Mouse (Mus musculus) embryonic facial prominence, embryonic 10.5 days (tissue): Measurements from ENCODE around the gene Rbfox3. TPM values are rescaled to one million over a fixed set of nuclear protein-coding genes. Genes with fewer than 3 reads are reported as not detected.

Source experiments
- DNase-seq: peaks from one replicate; pipeline ENCODE4 v3.0.0-alpha.2; 2017; ENCODE audit warnings: low spot score
- H3K27ac ChIP-seq: fragments of 300-500 bp; sonication (generic); replicated peaks from 2 replicates; pipeline ENCODE4 v1.5.1; 2016; ENCODE audit warnings: mild to moderate bottlenecking
- H3K27me3 ChIP-seq: fragments of 300-500 bp; sonication (generic); replicated peaks from 2 replicates; pipeline ENCODE4 v1.6.1; 2016; ENCODE audit warnings: low read depth, mild to moderate bottlenecking; ENCODE audit not compliant: poor library complexity, severe bottlenecking
- H3K36me3 ChIP-seq: fragments of 300-500 bp; sonication (generic); replicated peaks from 2 replicates; pipeline ENCODE4 v1.6.1; 2016; ENCODE audit warnings: mild to moderate bottlenecking, moderate library complexity
- H3K4me1 ChIP-seq: fragments of 300-500 bp; sonication (generic); 2 replicates; pipeline ENCODE4 v1.6.1; 2016
- H3K4me3 ChIP-seq: fragments of 300-500 bp; sonication (generic); 2 replicates; pipeline ENCODE4 v1.5.1; 2016; ENCODE audit warnings: mild to moderate bottlenecking, moderate library complexity
- H3K9me3 ChIP-seq: fragments of 300-500 bp; sonication (generic); 2 replicates; pipeline ENCODE4 v1.6.1; 2016; ENCODE audit warnings: mild to moderate bottlenecking
- WGBS: fragments of 180-500 bp; shearing (Covaris S2); methylation state at CpG from one replicate; pipeline ENCODE4 v1.1.7; 2016; 5-methylcytosine and 5-hydroxymethylcytosine counted together
- microRNA-seq: library from miRNA; unstranded; fragments of <30 nt; microRNA quantifications from one replicate; pipeline ENCODE4, GENCODE M21; 2017
- polyA plus RNA-seq: library from polyadenylated mRNA; unstranded; fragments of >200 nt; fragmentation: Nextera tagmentation; extraction: Ambion mirVana; gene quantifications from 2 replicates; pipeline ENCODE4 v1.2.1, GENCODE M21; 2016

Rbfox3 gene
- polyA plus RNA-seq, 1 experiment from 2014 or later = 2.3 TPM

GRCm38 (mm10) chr11:118448385-118448784 lies 463.0 kb downstream of the Rbfox3 start:
- 89% methylated on average over 8 of the region's 8 CpGs for WGBS
- 0 out of 2 replicates have a peak overlapping the region, but pooled peaks have one; percentile 31 for H3K27ac ChIP-seq
- peaks cover 20% of the 10 kb centered on the region for H3K4me1 ChIP-seq
- H3K36me3 ChIP-seq = no peaks in the 10 kb centered on the region
- no peaks in the 10 kb centered on the region for H3K9me3 ChIP-seq
- H3K4me3 ChIP-seq = no peak overlapping the region
- H3K27me3 ChIP-seq = peaks cover 7% of the 10 kb centered on the region; the same call in 1 of the 2 replicates
- no peak for DNase-seq

- Histone ChIP-seq H3K4me1 (peaks cover 25% of the 10 kb centered on the region), H3K27me3 (peaks cover 7% of the 10 kb centered on the region; the same call in 1 of the 2 replicates), H3K27ac (peak overlapping the region; percentile 31), H3K36me3 (no peaks in the 10 kb centered on the region), H3K4me3 (no peak overlapping the region), H3K9me3 (no peaks in the 10 kb centered on the region)
- DNase-seq = peak; percentile 54
- 56% methylated on average over 4 of the region's 4 CpGs for WGBS
Measured at GRCm38 (mm10) chr11:118447346-118447745, 464.1 kb downstream of the Rbfox3 start.

- Histone ChIP-seq H3K9me3 (no peaks in the 10 kb centered on the region), H3K36me3 (no peaks in the 10 kb centered on the region), H3K27me3 (peaks cover 7% of the 10 kb centered on the region; the same call in 1 of the 2 replicates), H3K4me3 (no peak overlapping the region), H3K4me1 (peaks cover 25% of the 10 kb centered on the region), H3K27ac (no peak overlapping the region)
- DNase-seq = peak; percentile 83
- 20% methylated on average over 3 of the region's 3 CpGs for WGBS
Measured at GRCm38 (mm10) chr11:118445843-118446242, 465.6 kb downstream of the Rbfox3 start.

- Histone ChIP-seq H3K9me3 (no peaks in the 10 kb centered on the region), H3K4me1 (peaks cover 41% of the 10 kb centered on the region), H3K27me3 (peaks cover 7% of the 10 kb centered on the region; the same call in 1 of the 2 replicates), H3K36me3 (no peaks in the 10 kb centered on the region), H3K4me3 (no peak overlapping the region), H3K27ac (no peak overlapping the region)
- 36% methylated on average over 11 of the region's 11 CpGs for WGBS
- DNase-seq = peak; percentile 86
Measured at GRCm38 (mm10) chr11:118443201-118443970, 468.0 kb downstream of the Rbfox3 start.

GRCm38 (mm10) chr11:118442691-118443090 lies 468.7 kb downstream of the Rbfox3 start:
- DNase-seq = no peak
- Histone ChIP-seq H3K27me3 (peaks cover 7% of the 10 kb centered on the region), H3K36me3 (no peaks in the 10 kb centered on the region), H3K4me1 (peaks cover 43% of the 10 kb centered on the region), H3K27ac (no peak overlapping the region), H3K9me3 (no peaks in the 10 kb centered on the region), H3K4me3 (no peak overlapping the region)
- WGBS = 81% methylated on average over 13 of the region's 13 CpGs

Small RNA genes within 50 kb of the gene (microRNA-seq; reads per million reads assigned to microRNA genes)
- gene Gm25040 = not detected

Other genes starting within 250 kb of the Rbfox3 start
- gene Enpp7, start 76.6 kb upstream of the Rbfox3 start, polyA plus RNA-seq = not detected in 2 replicates
- gene Cbx2, start 111.4 kb upstream of the Rbfox3 start, polyA plus RNA-seq = 150 and 152 TPM in 2 replicates
- gene Cbx8, start 129.4 kb upstream of the Rbfox3 start, polyA plus RNA-seq = 11.6 and 12.4 TPM in 2 replicates
- gene Cbx4, start 174.6 kb upstream of the Rbfox3 start, polyA plus RNA-seq = 4.7 and 5.2 TPM in 2 replicates